ENCODE assay signal across 19 mouse cellular contexts in the genomic region with DNA sequence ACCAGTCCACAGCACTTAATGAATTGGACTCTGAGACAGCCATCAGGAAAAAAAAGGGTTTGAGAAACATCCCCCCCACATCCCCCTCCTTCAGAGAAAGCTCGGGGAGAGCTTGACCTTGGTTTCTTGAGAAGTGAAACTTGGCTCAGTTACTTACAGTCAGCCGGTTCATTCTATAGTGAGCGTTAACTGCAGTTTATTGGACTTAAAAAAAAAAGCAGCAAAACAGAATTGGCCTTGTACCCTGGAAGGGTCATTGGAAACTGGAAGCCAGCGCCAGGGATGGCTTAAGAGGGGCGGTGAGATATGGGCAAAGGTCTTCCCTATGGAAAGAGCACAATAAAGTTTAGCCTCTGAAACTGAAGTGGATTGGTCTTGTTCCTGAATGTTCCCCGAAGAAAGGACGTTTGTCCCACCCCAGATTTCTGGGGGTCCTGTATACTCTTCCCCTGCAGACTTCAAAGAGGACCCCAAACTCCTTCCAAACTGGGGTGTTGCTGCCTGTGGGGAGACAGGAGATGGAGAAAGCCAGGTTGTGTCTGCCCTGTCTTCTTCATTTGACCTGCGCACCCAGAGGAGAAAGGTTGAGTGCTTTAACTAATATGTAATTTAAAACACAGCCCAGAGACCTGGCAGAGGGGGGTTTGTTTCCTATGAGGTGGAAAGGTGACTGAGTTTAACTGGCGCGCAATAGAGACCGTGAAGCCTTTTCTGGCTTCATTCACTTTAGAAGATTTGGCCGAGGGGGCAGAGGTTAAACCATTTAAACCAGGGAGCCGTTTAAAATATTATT. TPM values are rescaled to one million over a fixed set of nuclear protein-coding genes. Genes with fewer than 3 reads are reported as not detected.
A peak's percentile ranks its signal among the peaks of the same experiment; 100 is the strongest.
DNase-seq lines count a peak whose midpoint lies in the region; ATAC-seq and TF ChIP-seq lines count a peak whose summit lies in the region.
"Had no signal": no experiment of that assay in that cellular context is flagged by ENCODE, and none has a peak within 500 bp of the region (broad histone marks: within the 10 kb centered on the region; RNA-seq: fewer than 3 reads in every experiment).

No protein-coding gene starts in this region.

- H3K9me3 ChIP-seq in lung, embryonic 15.5 days: no peaks in the 10 kb centered on the region
- H3K9me3 ChIP-seq in intestine, embryonic 15.5 days: no peaks in the 10 kb centered on the region
- no peaks in the 10 kb centered on the region for H3K9me3 ChIP-seq in kidney, embryonic 16.5 days (ENCODE audit: low read length)
- H3K9me3 ChIP-seq: forebrain, embryonic 12.5 days; limb, embryonic 15.5 days; neural tube, embryonic 15.5 days had no signal

- H3K36me3 ChIP-seq in lung, embryonic 15.5 days: no peaks in the 10 kb centered on the region
- H3K36me3 ChIP-seq in intestine, embryonic 15.5 days: no peaks in the 10 kb centered on the region
- peaks cover 6% of the 10 kb centered on the region; the same call in 1 of the 2 replicates for H3K36me3 ChIP-seq in kidney, embryonic 16.5 days (ENCODE audit: insufficient read depth, low read length)
- H3K36me3 ChIP-seq: forebrain, embryonic 12.5 days; limb, embryonic 15.5 days; neural tube, embryonic 15.5 days had no signal

- peak overlapping the region; percentile 61 for H3K27ac ChIP-seq in lung, embryonic 15.5 days
- H3K27ac ChIP-seq in intestine, embryonic 15.5 days: peak overlapping the region; percentile 38
- peak overlapping the region; percentile 69 for H3K27ac ChIP-seq in kidney, embryonic 16.5 days (ENCODE audit: low read length)
- H3K27ac ChIP-seq: forebrain, embryonic 12.5 days; limb, embryonic 15.5 days; neural tube, embryonic 15.5 days had no signal

- ATAC-seq in lung, embryonic 15.5 days (ENCODE audit: borderline replicate concordance, extremely low read depth, low FRiP score, low TSS enrichment): peak; percentile 7; the same call in 1 of the 2 replicates
- ATAC-seq in intestine, embryonic 15.5 days: no peak; the same call in 1 of the 2 replicates
- peak; percentile 53; the same call in 1 of the 2 replicates for ATAC-seq in kidney, embryonic 16.5 days (ENCODE audit: low FRiP score, low TSS enrichment)
- ATAC-seq in megakaryocyte progenitor cell, adult 5-6 weeks (replicated peaks; ENCODE audit: poor library complexity): peak; percentile 26; the same call in 1 of the 2 replicates
- no peak for ATAC-seq in activated CD4-positive, CD25-positive, alpha-beta regulatory T cell, adult 4 months
- ATAC-seq: CD4-positive, CD25-positive, alpha-beta regulatory T cell, adult 4 months; inflammation-experienced regulatory T-cells, adult 6 months; midbrain, embryonic 16.5 days had no signal

- H3K4me1 ChIP-seq in lung, embryonic 15.5 days: peaks cover 62% of the 10 kb centered on the region
- H3K4me1 ChIP-seq in lung, adult 2 months (ENCODE audit: control insufficient read depth, insufficient read depth, low read length): peaks cover 12% of the 10 kb centered on the region
- H3K4me1 ChIP-seq in intestine, embryonic 15.5 days (replicated peaks): peaks cover 35% of the 10 kb centered on the region
- H3K4me1 ChIP-seq in kidney, embryonic 16.5 days (ENCODE audit: insufficient read depth, low read length): peaks cover 37% of the 10 kb centered on the region

- intact Hi-C loops in heart, postnatal 10 days (cut with DNase I): no loop called here

- H3K4me3 ChIP-seq in lung, embryonic 15.5 days: no peak overlapping the region
- no peak overlapping the region for H3K4me3 ChIP-seq in lung, adult 2 months (replicated peaks; ENCODE audit: extremely low read depth, low read depth, low read length)
- H3K4me3 ChIP-seq in intestine, embryonic 15.5 days (replicated peaks): no peak overlapping the region
- no peak overlapping the region for H3K4me3 ChIP-seq in kidney, embryonic 16.5 days (ENCODE audit: low read length)
- H3K4me3 ChIP-seq: forebrain, embryonic 12.5 days; limb, embryonic 15.5 days; neural tube, embryonic 15.5 days had no signal

- DNase-seq in lung, adult 2 months: no peak
- no peak for DNase-seq in heart, postnatal 10 days
- no peak for DNase-seq in cerebellum, adult 9-11 months
- DNase-seq: cerebellum, postnatal 25 days; heart, adult 18-20 months; layer of hippocampus, postnatal 36 days; right cerebral cortex, postnatal 25 days; thymus, adult 18-20 months had no signal

- no peak overlapping the region for H3K9ac ChIP-seq in lung, embryonic 15.5 days
- H3K9ac ChIP-seq in intestine, embryonic 15.5 days: no peak overlapping the region
- no peak overlapping the region for H3K9ac ChIP-seq in kidney, embryonic 16.5 days (replicated peaks; ENCODE audit: low read length)
- H3K9ac ChIP-seq: forebrain, embryonic 12.5 days; limb, embryonic 15.5 days; neural tube, embryonic 15.5 days had no signal

- WGBS in lung, embryonic 15.5 days: 63% methylated on average over 13 of the region's 13 CpGs
- 61% methylated on average over 13 of the region's 13 CpGs for WGBS in lung, adult 2 months
- WGBS in intestine, embryonic 15.5 days: 58% methylated on average over 13 of the region's 13 CpGs
- 42% methylated on average over 13 of the region's 13 CpGs for WGBS in kidney, embryonic 16.5 days

- no peaks in the 10 kb centered on the region for H3K27me3 ChIP-seq in lung, embryonic 15.5 days
- H3K27me3 ChIP-seq in intestine, embryonic 15.5 days (replicated peaks): no peaks in the 10 kb centered on the region
- H3K27me3 ChIP-seq in kidney, embryonic 16.5 days (ENCODE audit: insufficient read depth, low read length): no peaks in the 10 kb centered on the region
- H3K27me3 ChIP-seq: forebrain, embryonic 12.5 days; limb, embryonic 15.5 days; neural tube, embryonic 15.5 days had no signal

- H3K4me2 ChIP-seq in lung, embryonic 15.5 days: no peak overlapping the region
- peak overlapping the region; percentile 9; the same call in 1 of the 2 replicates for H3K4me2 ChIP-seq in intestine, embryonic 15.5 days (replicated peaks)
- H3K4me2 ChIP-seq in kidney, embryonic 16.5 days (replicated peaks; ENCODE audit: low read depth, low read length): no peak overlapping the region
- H3K4me2 ChIP-seq: forebrain, embryonic 12.5 days; limb, embryonic 15.5 days; neural tube, embryonic 15.5 days had no signal

- no peak for TF ChIP-seq CTCF in lung, adult 2 months (IDR thresholded peaks at IDR 0.05; ENCODE audit: insufficient read depth, low read length)

- no peak for TF ChIP-seq POLR2A in lung, adult 2 months (IDR thresholded peaks at IDR 0.05; ENCODE audit: borderline replicate concordance, extremely low read depth, low read depth, low read length)

RNA-seq across cellular contexts. Expression of a gene that starts 51.6 kb away (rescaled TPM):
- polyA plus RNA-seq in lung, embryonic 15.5 days (2015; fragmentation: Nextera tagmentation; extraction: Ambion mirVana): 18.8 and 21.7 TPM in 2 replicates
- 53.1 and 62.3 TPM in 2 replicates for polyA plus RNA-seq in lung, adult 2 months (2012; rRNA removed)
- polyA plus RNA-seq in intestine, embryonic 15.5 days (2015; fragmentation: Nextera tagmentation; extraction: Ambion mirVana): 25.4 and 29.2 TPM in 2 replicates
- polyA plus RNA-seq in kidney, embryonic 16.5 days (2015; fragmentation: Nextera tagmentation; extraction: Ambion mirVana): 20.4 and 21.0 TPM in 2 replicates
- 36.5 and 37.5 TPM in 2 replicates for total RNA-seq in megakaryocyte progenitor cell, adult 5-6 weeks (2015)
- total RNA-seq in megakaryocyte progenitor cell, adult 5-6 weeks (2017): 9.5 TPM in 2 replicates
- 10 to 100 TPM; 32.8 to 38.5 TPM for total RNA-seq in heart, postnatal 10 days (2021)
- polyA plus RNA-seq in activated CD4-positive, CD25-positive, alpha-beta regulatory T cell, adult 4 months (2017; shearing (Covaris generic)): 10 to 100 TPM; 24.3 to 32.6 TPM

Comparison
In these comparisons a context has a peak if more than half of its experiments do, and no peak if none do; other contexts are left out.
1. ATAC-seq: peak in lung, embryonic 15.5 days (single experiment), kidney, embryonic 16.5 days (single experiment) and megakaryocyte progenitor cell, adult 5-6 weeks (single experiment); none in intestine, embryonic 15.5 days (single experiment) and activated CD4-positive, CD25-positive, alpha-beta regulatory T cell, adult 4 months (single experiment).
2. Peak in every context shown above with its lines, with median percentiles within 50 percentile points of each other: H3K27ac ChIP-seq.